Mouse (Mus musculus): Measurements from ENCODE around the gene Bicc1.
"Not testable (repeated sequence)": the region's sequence is repeated elsewhere in the genome, so short reads cannot be mapped to it uniquely, and the experiment has no call there.

- not testable (repeated sequence) for TF ChIP-seq CTCF (IDR thresholded peaks at IDR 0.05; ENCODE audit: control insufficient read depth, insufficient read depth, insufficient replicate concordance, low read depth, low read length); POLR2A (IDR thresholded peaks at IDR 0.05; ENCODE audit: control insufficient read depth, low read depth, low read length)
Observed at GRCm38 (mm10) chr10:70960396-70960795, 199.1 kb downstream of the Bicc1 start.
